Mouse (Mus musculus): ENCODE measurements around the gene C330007P06Rik. TPM values are rescaled to one million over a fixed set of nuclear protein-coding genes. Genes with fewer than 3 reads are reported as not detected.

C330007P06Rik gene
- 1.7 and 2.2 TPM in 2 replicates for polyA plus RNA-seq (2012)

GRCm38 (mm10) chrX:36873765-36874164 lies at the start of gene C330007P06Rik, which contains the start of gene Ube2a:
Gene C330007P06Rik (minus strand): TSS chrX:36874111.
Gene Ube2a (plus strand): TSS chrX:36873900.

GRCm38 (mm10) chrX:36902321-36903114 lies 28.6 kb upstream of the C330007P06Rik start, which contains the start of gene Nkrf:
Gene Nkrf (minus strand): TSS chrX:36902899.

GRCm38 (mm10) chrX:36795424-36796162 lies 78.3 kb downstream of the C330007P06Rik start, which contains the start of gene Slc25a5:
Gene Slc25a5 (plus strand): TSS chrX:36795651.

Other genes starting within 250 kb of the C330007P06Rik start
- gene Akap17b, start 228.7 kb downstream of the C330007P06Rik start, polyA plus RNA-seq (2012), result 0.13 and 0.32 TPM in 2 replicates
- gene Slc25a43, start 130.5 kb downstream of the C330007P06Rik start, polyA plus RNA-seq (2012), result 0.54 and 1.4 TPM in 2 replicates
- gene Slc25a5, start 78.5 kb downstream of the C330007P06Rik start, polyA plus RNA-seq (2012), result 36.7 and 50.2 TPM in 2 replicates
- 150 and 230 TPM in 2 replicates for gene Ube2a, start 211 bp downstream of the C330007P06Rik start, polyA plus RNA-seq (2012)
- gene Nkrf, start 28.8 kb upstream of the C330007P06Rik start, polyA plus RNA-seq (2012), result 1.1 and 1.4 TPM in 2 replicates
- gene Sept6, start 117.7 kb upstream of the C330007P06Rik start, polyA plus RNA-seq (2012), result 11.8 and 18.5 TPM in 2 replicates
- gene Sowahd, start 174.7 kb upstream of the C330007P06Rik start, polyA plus RNA-seq (2012), result 0.70 and 0.79 TPM in 2 replicates
- 334 and 387 TPM in 2 replicates for gene Rpl39, start 211.3 kb upstream of the C330007P06Rik start, polyA plus RNA-seq (2012)
- gene Upf3b, start 236.2 kb upstream of the C330007P06Rik start, polyA plus RNA-seq (2012), result 7.4 and 13.5 TPM in 2 replicates